Mouse (Mus musculus) small intestine, adult 2 months (tissue): Measurements from ENCODE around the gene Daglb.

Experiments used
- CTCF ChIP-seq: fragments of 200-500 bp; IDR thresholded peaks from 2 replicates; pipeline ENCODE4 v1.5.1; 2012; ENCODE audit warnings: low read depth, mild to moderate bottlenecking, control low read depth, inconsistent platforms, low read length, moderate library complexity, mixed read lengths; ENCODE audit not compliant: insufficient replicate concordance, insufficient read length; ENCODE audit errors: extremely low read depth
- POLR2A ChIP-seq: fragments of 200-500 bp; IDR thresholded peaks from 2 replicates; pipeline ENCODE4 v1.6.1; 2012; ENCODE audit warnings: low read depth, mild to moderate bottlenecking, control low read depth, inconsistent platforms, low read length, moderate library complexity

DNA sequence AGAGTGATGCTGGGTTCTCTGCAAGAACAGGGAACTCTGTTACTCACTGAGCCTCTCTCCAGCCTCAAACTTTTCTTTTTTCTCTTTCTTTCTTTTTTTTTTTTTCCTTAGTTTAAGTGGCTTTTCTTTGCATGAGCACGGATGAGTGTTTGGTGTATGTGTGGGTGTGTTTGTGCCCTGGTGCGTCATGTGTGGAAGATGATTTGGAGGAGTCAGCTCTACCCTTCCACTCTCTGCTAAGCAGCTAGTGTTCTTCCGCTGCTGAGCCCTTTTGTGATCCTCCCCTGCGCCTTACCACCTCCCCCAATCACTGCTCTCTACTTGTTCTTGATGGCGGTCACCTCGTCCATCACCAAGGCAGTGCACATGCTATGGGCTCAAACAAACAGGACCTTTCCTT lies 31.3 kb downstream of the Daglb start:
- TF ChIP-seq POLR2A (no peak), CTCF (no peak)
